Mouse (Mus musculus) megakaryocyte, embryonic 14.5 days (primary cell): Measurements from ENCODE around the gene Svep1.

Source experiments
- FLI1 ChIP-seq: IDR thresholded peaks from 2 replicates; pipeline ENCODE4 v1.6.1; 2012; ENCODE audit warnings: low read length, inconsistent platforms, mixed read lengths
- GATA1 ChIP-seq: IDR thresholded peaks from 3 replicates; pipeline ENCODE4 v1.6.1; 2012; ENCODE audit warnings: mixed read lengths, low read length, inconsistent platforms, borderline replicate concordance

DNA sequence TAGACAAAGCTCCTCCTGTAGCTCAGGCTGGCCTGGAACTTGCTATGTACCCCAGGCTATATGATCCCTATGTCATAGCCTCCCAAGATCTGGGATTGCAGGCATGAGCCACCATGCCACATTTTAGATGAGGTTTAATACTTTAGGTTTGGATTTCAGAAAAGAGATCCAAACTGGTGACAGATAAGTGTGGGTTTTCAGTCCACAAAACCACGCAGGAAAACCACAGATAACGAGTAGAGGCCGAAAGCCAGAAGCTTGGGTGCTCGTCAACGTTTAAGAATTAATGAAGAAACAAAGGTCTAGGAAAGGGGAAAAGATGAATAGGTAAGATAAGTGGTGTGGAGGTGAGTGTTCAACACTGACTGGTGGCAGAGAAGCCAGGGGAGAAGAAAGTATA lies 79.6 kb downstream of the Svep1 start:
- TF ChIP-seq GATA1 (no peak), FLI1 (no peak)
